Mouse (Mus musculus) liver, embryonic 16.5 days (tissue): Measurements from ENCODE around the gene Trdmt1. TPM values are rescaled to one million over a fixed set of nuclear protein-coding genes. Genes with fewer than 3 reads are reported as not detected.
A peak's percentile ranks its signal among the peaks of the same experiment; 100 is the strongest.
"Not testable (repeated sequence)": the region's sequence is repeated elsewhere in the genome, so short reads cannot be mapped to it uniquely, and the experiment has no call there.

Source experiments
- ATAC-seq: fragments of 200-750 bp; cut with Nextera tagmentation; 2 replicates; pipeline ENCODE4 v1.8.0; 2017; ENCODE audit warnings: low read depth, mild to moderate bottlenecking, moderate number of reproducible peaks, moderate library complexity
- H3K27ac ChIP-seq: fragments of 300-500 bp; sonication (generic); 2 replicates; pipeline ENCODE4 v1.5.1; 2014; ENCODE audit warnings: mild to moderate bottlenecking, low read length
- H3K27me3 ChIP-seq: fragments of 300-500 bp; sonication (generic); 2 replicates; pipeline ENCODE4 v1.6.1; 2014; ENCODE audit warnings: low read depth, low read length, mixed read lengths; ENCODE audit not compliant: control insufficient read depth, insufficient read depth
- H3K36me3 ChIP-seq: fragments of 300-500 bp; sonication (generic); 2 replicates; pipeline ENCODE4 v1.6.1; 2014; ENCODE audit warnings: mild to moderate bottlenecking; ENCODE audit not compliant: control insufficient read depth, insufficient read depth
- H3K4me1 ChIP-seq: fragments of 300-500 bp; sonication (generic); 2 replicates; pipeline ENCODE4 v1.6.1; 2014; ENCODE audit warnings: low read depth, low read length, mixed read lengths; ENCODE audit not compliant: control insufficient read depth
- H3K4me2 ChIP-seq: fragments of 300-500 bp; sonication (generic); 2 replicates; pipeline ENCODE4 v1.6.1; 2014; ENCODE audit warnings: low read depth, low read length, mixed read lengths
- H3K4me3 ChIP-seq: fragments of 300-500 bp; sonication (generic); 2 replicates; pipeline ENCODE4 v1.5.1; 2014; ENCODE audit warnings: low read depth, mild to moderate bottlenecking, low read length
- H3K9ac ChIP-seq: fragments of 300-500 bp; sonication (generic); 2 replicates; pipeline ENCODE4 v1.6.1; 2014; ENCODE audit warnings: low read depth, low read length
- H3K9me3 ChIP-seq: fragments of 300-500 bp; sonication (generic); replicated peaks from 2 replicates; pipeline ENCODE4 v1.6.1; 2016; ENCODE audit warnings: low read length; ENCODE audit not compliant: control insufficient read depth
- WGBS: fragments of 180-500 bp; shearing (Covaris S2); extraction: QIAGEN DNeasy Blood & Tissue Kit; methylation state at CpG from one replicate; pipeline ENCODE4 v1.1.7; 2014; ENCODE audit not compliant: insufficient replicate concordance; 5-methylcytosine and 5-hydroxymethylcytosine counted together
- polyA plus RNA-seq: library from polyadenylated mRNA; unstranded; fragments of >200 nt; fragmentation: Nextera tagmentation; extraction: Ambion mirVana; gene quantifications from 2 replicates; pipeline ENCODE4 v1.2.1, GENCODE M21; 2015

Trdmt1 gene
- polyA plus RNA-seq = 3.2 and 3.6 TPM in 2 replicates

GRCm38 (mm10) chr2:13544193-13544824, at the start of gene Trdmt1:
TSS of gene Trdmt1 (minus strand) at chr2:13544668.
- H3K27me3 ChIP-seq = no peaks in the 10 kb centered on the region
- peak; percentile 99 for ATAC-seq
- H3K36me3 ChIP-seq = no peaks in the 10 kb centered on the region
- peak within 1 kb of the TSS; percentile 87 for H3K9ac ChIP-seq
- H3K9me3 ChIP-seq = no peaks in the 10 kb centered on the region
- peaks cover 14% of the 10 kb centered on the region for H3K4me1 ChIP-seq
- WGBS = under 1% methylated on average over 39 of the region's 39 CpGs
- peak within 1 kb of the TSS; percentile 83 for H3K4me3 ChIP-seq
- peak within 1 kb of the TSS; percentile 90 for H3K4me2 ChIP-seq
- H3K27ac ChIP-seq = peak within 1 kb of the TSS; percentile 95

- Histone ChIP-seq H3K27me3 (no peaks in the 10 kb centered on the region), H3K4me3 (no peak overlapping the region), H3K4me1 (no peaks in the 10 kb centered on the region), H3K9me3 (no peaks in the 10 kb centered on the region), H3K9ac (no peak overlapping the region), H3K36me3 (no peaks in the 10 kb centered on the region), H3K4me2 (no peak overlapping the region), H3K27ac (no peak overlapping the region)
- no peak for ATAC-seq
- WGBS = 60% methylated on average over 4 of the region's 4 CpGs
Measured at GRCm38 (mm10) chr2:13593328-13593727, 48.9 kb upstream of the Trdmt1 start.

- not testable (repeated sequence) for H3K9ac ChIP-seq, H3K4me2 ChIP-seq, ATAC-seq, H3K27ac ChIP-seq, H3K36me3 ChIP-seq, H3K27me3 ChIP-seq, H3K4me1 ChIP-seq, H3K4me3 ChIP-seq, H3K9me3 ChIP-seq
Measured at GRCm38 (mm10) chr2:13583746-13584145, 39.3 kb upstream of the Trdmt1 start.

- H3K4me3 ChIP-seq = no peak overlapping the region
- H3K27ac ChIP-seq = no peak overlapping the region
- no peak overlapping the region for H3K9ac ChIP-seq
- H3K4me1 ChIP-seq = no peaks in the 10 kb centered on the region
- H3K27me3 ChIP-seq = no peaks in the 10 kb centered on the region; the same call in 1 of the 2 replicates
- WGBS = 52% methylated on average over 3 of the region's 3 CpGs
- H3K4me2 ChIP-seq = no peak overlapping the region
- H3K9me3 ChIP-seq = no peaks in the 10 kb centered on the region
- H3K36me3 ChIP-seq = no peaks in the 10 kb centered on the region
- no peak for ATAC-seq
Measured at GRCm38 (mm10) chr2:13582184-13582583, 37.7 kb upstream of the Trdmt1 start.

- H3K9me3 ChIP-seq = no peaks in the 10 kb centered on the region
- no peak overlapping the region for H3K4me3 ChIP-seq
- H3K4me1 ChIP-seq = peaks cover 4% of the 10 kb centered on the region
- ATAC-seq = no peak
- H3K9ac ChIP-seq = no peak overlapping the region
- WGBS = 48% methylated on average over 11 of the region's 11 CpGs
- no peak overlapping the region for H3K4me2 ChIP-seq
- no peaks in the 10 kb centered on the region for H3K36me3 ChIP-seq
- H3K27ac ChIP-seq = no peak overlapping the region
- peaks cover 16% of the 10 kb centered on the region for H3K27me3 ChIP-seq
Measured at GRCm38 (mm10) chr2:13579991-13580390, 35.5 kb upstream of the Trdmt1 start.

GRCm38 (mm10) chr2:13579315-13579714, 34.8 kb upstream of the Trdmt1 start:
- 80% methylated on average over 8 of the region's 8 CpGs for WGBS
- H3K9me3 ChIP-seq = no peaks in the 10 kb centered on the region
- no peak for ATAC-seq
- no peak overlapping the region for H3K4me3 ChIP-seq
- H3K27ac ChIP-seq = no peak overlapping the region
- peaks cover 22% of the 10 kb centered on the region for H3K27me3 ChIP-seq
- H3K9ac ChIP-seq = no peak overlapping the region
- no peaks in the 10 kb centered on the region for H3K36me3 ChIP-seq
- H3K4me1 ChIP-seq = peaks cover 11% of the 10 kb centered on the region
- H3K4me2 ChIP-seq = no peak overlapping the region

- Histone ChIP-seq H3K36me3 (no peaks in the 10 kb centered on the region), H3K4me1 (peaks cover 16% of the 10 kb centered on the region), H3K27me3 (peaks cover 29% of the 10 kb centered on the region), H3K9ac (no peak overlapping the region), H3K27ac (no peak overlapping the region), H3K9me3 (no peaks in the 10 kb centered on the region), H3K4me3 (no peak overlapping the region), H3K4me2 (no peak overlapping the region)
- no peak for ATAC-seq
- 75% methylated on average over 14 of the region's 14 CpGs for WGBS
Measured at GRCm38 (mm10) chr2:13578473-13579152, 34.1 kb upstream of the Trdmt1 start.

GRCm38 (mm10) chr2:13577399-13577798, 32.9 kb upstream of the Trdmt1 start:
- Histone ChIP-seq H3K27ac (no peak overlapping the region), H3K9ac (no peak overlapping the region), H3K4me1 (peaks cover 16% of the 10 kb centered on the region), H3K36me3 (no peaks in the 10 kb centered on the region), H3K4me3 (no peak overlapping the region), H3K9me3 (no peaks in the 10 kb centered on the region), H3K27me3 (peaks cover 41% of the 10 kb centered on the region), H3K4me2 (no peak overlapping the region)
- WGBS = 63% methylated on average over 1 of the region's 1 CpGs
- no peak for ATAC-seq

GRCm38 (mm10) chr2:13575926-13576325, 31.5 kb upstream of the Trdmt1 start:
- no peak overlapping the region for H3K27ac ChIP-seq
- ATAC-seq = no peak
- H3K9ac ChIP-seq = no peak overlapping the region
- H3K36me3 ChIP-seq = no peaks in the 10 kb centered on the region
- H3K27me3 ChIP-seq = peaks cover 48% of the 10 kb centered on the region
- WGBS = 40% methylated on average over 6 of the region's 6 CpGs
- H3K4me3 ChIP-seq = peak overlapping the region; percentile 65
- H3K4me2 ChIP-seq = peak overlapping the region; percentile 71
- no peaks in the 10 kb centered on the region for H3K9me3 ChIP-seq
- peaks cover 16% of the 10 kb centered on the region for H3K4me1 ChIP-seq
